Mouse (Mus musculus) layer of hippocampus, adult 9-11 months (tissue): ENCODE results near the gene Sec14l3.

Experiments
- DNase-seq: peaks from one replicate; pipeline ENCODE4 v3.0.0; 2022

Gene Sec14l3

GRCm38 (mm10) chr11:4062523-4062922 lies 2.1 kb upstream of the Sec14l3 start:
- DNase-seq = no peak

DNA sequence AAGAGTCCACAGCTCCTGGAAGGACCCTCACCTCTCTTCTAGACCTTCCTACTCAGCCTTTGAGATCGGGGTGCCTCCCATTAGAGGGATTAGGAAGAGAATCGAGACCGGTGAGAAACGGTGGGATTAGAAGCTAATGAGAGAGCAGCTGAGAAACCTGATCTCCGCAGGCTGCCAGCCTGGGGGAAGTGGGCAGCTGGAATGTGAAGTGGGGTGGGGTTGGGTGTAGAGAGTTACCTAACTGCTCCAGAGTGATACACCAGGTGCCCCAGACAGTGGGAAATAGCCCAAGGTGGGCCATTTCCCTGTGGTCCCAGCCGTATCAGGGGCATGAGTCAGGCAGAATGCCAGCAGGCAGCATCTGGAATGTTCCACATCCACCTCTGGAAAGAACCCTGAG lies 1.7 kb upstream of the Sec14l3 start:
- no peak for DNase-seq

- peak; percentile 52 for DNase-seq
Measured at GRCm38 (mm10) chr11:4069664-4070063, 5.0 kb downstream of the Sec14l3 start.

DNA sequence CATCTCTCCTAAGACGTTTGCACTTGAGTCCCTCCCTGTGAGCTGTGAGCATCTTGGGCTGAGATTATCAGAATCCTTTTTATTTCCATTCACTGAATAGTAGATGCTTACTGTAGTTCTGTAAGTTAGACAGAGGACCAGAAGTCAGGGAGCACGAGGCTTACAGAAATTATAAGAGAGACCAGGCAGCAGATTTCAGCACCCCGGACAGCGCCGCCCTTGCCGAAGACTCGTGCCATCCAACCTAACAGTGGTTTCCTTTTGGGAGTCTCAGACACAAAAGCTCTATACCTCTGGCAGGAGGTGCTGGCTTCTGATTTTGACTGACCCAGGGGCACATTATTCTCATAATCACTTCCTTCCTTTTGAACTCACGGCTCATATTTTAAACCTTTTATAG lies 12.0 kb downstream of the Sec14l3 start:
- DNase-seq = no peak

- DNase-seq = no peak
Measured at GRCm38 (mm10) chr11:4078267-4078933, 13.8 kb downstream of the Sec14l3 start.

DNA sequence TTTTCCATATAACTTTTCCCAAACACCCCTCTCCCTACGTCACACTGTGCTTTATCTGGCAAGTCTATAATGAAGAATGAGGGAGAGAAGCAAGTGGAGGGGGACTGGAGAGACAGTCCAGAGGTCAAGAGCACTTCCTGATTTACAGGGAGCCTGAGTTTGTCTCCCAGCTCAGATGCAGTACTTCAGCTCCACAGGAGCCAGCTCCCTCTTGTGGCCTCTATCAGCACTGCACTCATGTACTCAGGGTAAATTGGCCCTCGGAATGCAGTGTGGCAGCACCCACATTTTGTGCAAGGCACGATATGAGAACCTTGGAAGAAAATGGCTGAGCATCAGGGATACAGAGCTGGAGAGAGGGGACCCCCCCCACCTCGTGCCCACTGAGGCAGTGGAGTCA lies 15.6 kb downstream of the Sec14l3 start:
- peak; percentile 62 for DNase-seq

DNA sequence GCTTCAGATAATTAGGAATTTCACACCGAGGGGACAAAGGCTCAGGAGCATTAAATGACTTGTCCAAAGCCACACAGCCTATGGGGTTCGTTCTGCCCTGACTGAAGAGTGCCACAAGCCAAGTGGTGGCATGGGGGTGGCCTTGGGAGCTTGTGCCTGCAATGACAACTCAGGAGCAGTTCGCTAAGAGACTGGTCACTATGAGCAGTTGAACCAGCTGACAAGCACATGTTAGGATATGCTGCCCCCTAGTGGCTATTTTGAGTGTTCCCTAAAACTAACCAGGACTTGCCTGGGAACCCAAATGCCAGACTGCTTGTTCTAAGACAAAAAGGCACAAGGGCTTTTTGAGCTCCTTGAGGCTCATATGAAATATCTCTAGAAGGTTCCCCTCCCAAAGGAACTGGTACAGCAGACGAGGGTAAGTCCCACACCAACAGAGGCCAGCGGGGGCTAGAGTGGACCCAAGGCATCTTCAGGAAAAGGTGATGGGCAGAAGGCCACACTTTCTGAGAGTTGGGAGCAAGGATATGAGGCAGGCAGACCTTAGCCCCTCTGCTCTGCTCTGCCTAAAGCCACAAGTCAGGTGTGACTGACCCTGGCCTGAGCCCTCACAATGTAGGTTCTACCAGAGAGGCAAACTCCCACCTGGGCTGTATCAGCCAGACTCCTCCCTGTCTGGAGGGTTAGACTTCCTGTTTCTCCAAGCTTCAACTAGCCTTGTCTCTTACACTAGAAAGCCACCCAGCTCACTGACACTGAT lies 18.9 kb downstream of the Sec14l3 start:
- DNase-seq = peak; percentile 72

GRCm38 (mm10) chr11:4086246-4086645 lies 21.6 kb downstream of the Sec14l3 start:
- DNase-seq = no peak

GRCm38 (mm10) chr11:4087267-4087666 lies 22.6 kb downstream of the Sec14l3 start:
- DNase-seq = peak; percentile 86

DNA sequence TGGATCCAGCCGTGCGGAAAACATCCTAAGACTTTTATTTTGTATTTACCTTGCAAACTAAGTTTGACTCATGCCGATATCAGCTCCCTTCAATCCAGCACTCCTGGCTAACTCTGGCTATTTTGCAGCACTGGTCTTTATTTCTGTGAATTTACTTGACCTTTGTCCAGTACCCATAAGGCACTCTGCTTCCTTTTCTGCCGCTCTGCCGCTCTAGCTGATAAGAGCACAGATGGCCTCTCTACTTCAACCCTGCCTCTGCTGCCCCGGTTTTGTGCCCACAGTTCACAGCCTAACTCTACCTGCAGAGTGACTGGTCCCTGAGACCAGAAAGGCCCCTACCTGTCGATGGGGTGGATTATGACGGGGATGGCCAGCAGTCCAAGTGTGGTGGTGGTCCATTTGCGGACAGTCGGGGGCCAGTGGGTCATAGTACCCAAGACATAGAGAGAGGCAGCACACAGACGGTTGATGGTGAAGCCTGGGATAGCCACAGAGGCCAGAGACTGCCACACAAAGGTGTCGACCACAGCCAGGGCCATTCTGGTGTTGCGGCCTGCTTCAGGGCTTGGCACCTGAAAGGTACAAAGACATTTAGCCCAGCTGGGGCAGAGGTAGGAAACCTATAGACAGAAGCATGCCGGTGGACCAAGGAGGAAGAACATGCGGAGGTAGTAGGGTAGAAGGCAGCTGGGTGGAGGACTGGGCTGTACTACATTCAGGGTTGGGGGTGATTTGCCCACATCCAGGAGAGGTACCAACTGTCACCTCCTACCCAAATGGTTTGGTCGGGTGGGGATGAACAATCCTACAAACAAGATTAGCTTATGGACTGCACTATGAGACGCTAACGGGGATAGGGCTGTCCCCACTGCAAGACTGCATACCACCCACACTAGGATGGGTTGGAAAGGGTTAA lies 29.1 kb downstream of the Sec14l3 start:
- DNase-seq = no peak

GRCm38 (mm10) chr11:4094378-4095170 lies 29.9 kb downstream of the Sec14l3 start:
- peak; percentile 67 for DNase-seq

- DNase-seq = peak; percentile 72
Measured at GRCm38 (mm10) chr11:4095171-4096053, 30.8 kb downstream of the Sec14l3 start, which contains the start of gene Mtfp1. Gene Mtfp1, minus strand, starts transcription at chr11:4095445.

DNA sequence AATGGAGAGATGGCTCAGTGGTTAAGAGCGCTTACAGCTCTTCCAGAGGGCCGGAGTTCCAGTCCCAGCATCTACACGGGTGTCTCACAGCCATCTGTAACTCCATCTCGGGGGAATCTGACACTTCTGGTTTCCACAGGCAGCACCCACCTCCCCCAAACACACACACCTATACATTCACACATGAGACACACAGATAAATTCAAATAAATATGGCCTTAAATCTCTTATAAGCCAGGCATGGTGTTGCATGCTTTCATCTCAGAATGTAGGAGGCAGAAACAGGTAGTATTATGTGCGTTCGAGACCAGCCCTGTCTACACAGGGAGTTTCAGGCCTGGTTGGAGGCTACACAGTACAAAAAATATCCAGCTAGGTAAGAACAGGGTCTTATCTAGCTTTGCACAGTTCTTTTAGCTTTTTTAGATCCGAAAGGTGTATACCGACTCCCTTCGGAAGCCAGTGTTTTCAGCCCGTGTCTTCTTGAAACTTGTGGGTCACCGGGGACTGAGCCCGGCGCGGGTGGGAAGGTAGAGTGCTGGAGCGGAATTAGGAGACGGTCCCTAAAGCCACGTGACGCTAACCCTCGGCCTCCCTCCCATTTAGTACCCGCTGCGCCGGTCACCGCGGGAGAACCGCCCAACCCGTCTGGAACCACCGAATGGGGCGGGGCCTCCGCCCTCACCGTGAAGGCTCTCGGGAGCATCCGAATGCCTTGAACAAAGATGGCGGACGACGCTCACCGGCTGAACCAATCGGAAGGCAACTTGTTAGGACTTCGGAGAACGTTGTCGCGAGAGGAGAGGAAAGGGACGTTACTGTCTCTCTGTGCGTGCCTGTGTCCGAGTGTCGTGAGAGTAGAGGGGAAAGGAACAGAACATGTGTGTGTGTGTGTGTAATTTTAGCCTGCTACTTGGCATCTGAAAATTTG lies 31.7 kb downstream of the Sec14l3 start:
- peak; percentile 99 for DNase-seq

DNA sequence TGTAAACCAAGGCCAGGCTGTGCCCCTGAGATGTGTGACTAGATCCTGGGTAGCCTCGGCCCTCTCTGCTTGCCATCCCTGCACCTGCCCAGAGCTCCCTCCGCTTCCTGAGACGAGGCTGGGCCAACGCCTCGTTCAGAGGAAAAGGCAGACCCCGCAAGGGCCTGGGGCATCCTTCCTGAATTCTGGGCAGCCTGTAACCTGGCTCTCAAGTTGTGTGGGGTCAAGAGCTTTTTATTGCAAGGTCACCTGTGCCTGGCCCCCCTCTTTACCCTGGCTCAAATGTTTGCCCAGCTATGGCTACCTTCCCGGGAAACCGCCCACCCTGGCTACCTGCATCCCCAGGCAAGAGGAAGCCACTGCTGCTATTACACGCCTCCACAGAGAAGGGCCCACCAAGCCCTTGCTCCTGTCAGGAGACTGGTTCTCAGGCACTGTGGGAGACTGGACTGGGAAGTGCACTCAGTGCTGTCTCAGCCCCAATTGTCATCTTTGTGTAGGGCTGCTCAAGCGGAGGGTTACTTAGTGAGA lies 32.5 kb downstream of the Sec14l3 start:
- DNase-seq = no peak

DNA sequence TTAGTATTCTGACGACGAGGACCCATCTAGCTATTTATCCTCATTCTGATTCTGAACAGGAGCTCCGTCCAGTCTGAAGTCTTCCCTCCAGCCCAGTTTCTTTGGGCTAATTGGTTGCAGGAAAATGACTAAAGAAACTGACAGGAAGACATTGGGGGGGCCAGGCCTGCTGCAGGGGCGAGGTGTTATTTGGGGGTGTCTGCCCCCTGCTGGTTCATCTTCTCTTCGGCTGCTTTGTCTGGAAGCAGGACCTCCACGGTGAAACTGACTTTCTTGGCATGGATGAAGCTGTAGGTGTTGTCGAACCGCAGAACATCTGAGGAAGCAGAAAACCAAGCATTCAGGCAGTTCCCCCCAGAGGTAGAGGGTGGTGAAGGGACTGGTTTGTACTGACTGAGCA lies 33.5 kb downstream of the Sec14l3 start:
- DNase-seq = no peak

DNA sequence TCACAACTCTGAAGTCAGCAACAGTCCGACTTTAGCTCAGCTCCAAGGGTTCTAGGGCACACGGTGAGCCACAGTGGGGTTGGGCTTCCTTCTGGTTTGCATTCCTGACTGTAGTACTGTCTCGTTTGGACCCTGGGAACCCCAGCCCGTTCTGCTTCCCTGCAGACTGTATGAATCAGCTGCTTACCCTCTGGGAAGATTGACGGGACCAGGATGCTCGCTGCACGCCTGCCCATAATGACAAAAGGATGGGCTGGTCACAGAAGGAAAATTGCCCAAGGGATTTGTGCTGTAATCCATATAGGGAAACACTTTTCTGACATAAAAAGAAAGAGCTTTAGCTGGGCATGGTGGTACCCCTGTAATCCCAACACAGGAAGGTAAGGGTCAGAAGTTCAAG lies 34.2 kb downstream of the Sec14l3 start:
- DNase-seq = no peak

GRCm38 (mm10) chr11:4099447-4099846 lies 34.8 kb downstream of the Sec14l3 start:
- DNase-seq = no peak

DNA sequence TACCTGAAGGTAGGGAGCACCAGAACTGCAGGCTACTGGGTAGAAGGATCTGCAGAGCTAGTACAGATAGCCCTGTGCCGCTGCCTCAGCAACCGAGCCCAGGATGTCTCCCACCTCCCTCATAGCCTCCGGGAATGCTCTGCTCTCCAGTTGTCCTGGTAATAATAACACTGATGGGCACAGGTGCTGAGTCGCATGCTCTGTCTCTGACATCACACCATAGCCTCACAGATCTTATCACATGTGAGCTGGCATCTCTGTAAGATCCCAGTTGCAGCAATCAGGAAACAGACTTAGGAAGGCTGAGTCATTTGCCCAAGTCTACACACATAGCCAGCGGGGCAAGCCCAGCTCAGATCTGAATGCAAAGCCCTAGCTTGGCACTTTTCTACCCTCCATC lies 37.2 kb downstream of the Sec14l3 start:
- DNase-seq = no peak

DNA sequence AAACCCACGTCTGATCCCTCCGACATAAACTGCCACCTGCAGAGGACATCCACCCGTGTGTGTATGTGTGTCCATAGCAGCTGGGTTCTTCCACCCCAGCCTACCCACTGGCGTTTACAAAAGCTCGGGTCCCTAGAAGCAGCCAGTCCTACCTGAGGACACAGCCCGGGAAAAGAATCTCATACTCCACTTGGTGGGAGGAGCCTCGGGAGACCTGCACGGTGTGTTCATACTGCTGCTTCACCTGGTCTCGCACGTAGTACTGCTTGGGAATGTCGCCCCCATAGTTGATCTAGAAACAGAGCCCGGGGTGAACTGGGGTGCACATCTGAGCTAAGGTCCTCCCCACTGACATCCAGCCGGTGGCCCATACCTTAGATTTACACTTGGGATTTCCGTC lies 38.9 kb downstream of the Sec14l3 start:
- DNase-seq = no peak

DNA sequence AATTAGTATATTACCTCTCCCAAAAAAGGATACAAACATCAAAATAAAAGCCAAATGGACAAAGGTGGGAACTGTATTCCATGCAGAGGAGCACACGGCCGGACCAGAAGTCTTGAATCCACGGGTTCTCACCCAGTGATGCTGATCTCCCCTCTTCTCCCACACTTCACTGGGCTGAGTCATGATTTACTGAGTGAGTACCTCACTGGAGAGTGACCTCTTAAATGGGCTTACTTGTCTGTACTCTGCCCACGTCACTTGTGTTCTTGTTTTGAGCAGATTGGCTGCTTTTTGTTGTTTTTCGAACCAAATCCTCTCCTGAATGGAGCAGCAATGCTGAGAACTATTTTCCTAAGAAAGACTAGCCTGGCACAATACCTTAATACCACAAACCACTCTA lies 40.3 kb downstream of the Sec14l3 start:
- no peak for DNase-seq
